Mouse (Mus musculus) spleen, embryonic (tissue): ENCODE measurements around the gene Tas2r119.

Experiments used
- CTCF ChIA-PET: fragments of 350-600 bp; sonication (Branson Sonifier 250); formaldehyde crosslinking; loops from one replicate; lab custom pipeline; 2022; lab: Charles Lee

The Tas2r119 gene

DNA sequence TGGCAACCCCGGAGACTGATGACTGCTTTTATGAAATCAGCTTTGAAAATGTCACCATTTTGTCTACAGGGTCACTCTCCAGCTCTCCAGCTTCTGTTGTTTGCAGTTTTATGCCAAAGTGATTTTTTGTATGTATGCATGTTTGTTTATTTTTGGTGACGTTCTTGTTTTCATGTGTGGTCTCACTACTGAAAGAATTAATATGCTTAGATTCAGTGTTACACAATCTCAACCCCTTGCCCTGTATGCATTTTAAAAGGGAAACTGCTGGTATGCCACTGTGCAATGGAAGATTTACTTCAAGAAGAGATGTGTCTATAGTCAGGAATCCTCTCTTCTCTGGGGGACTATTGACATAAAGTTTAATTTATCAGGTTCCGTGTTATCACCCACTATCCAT, 48.3 kb downstream of the Tas2r119 start:
- CTCF ChIA-PET = no interaction called here

DNA sequence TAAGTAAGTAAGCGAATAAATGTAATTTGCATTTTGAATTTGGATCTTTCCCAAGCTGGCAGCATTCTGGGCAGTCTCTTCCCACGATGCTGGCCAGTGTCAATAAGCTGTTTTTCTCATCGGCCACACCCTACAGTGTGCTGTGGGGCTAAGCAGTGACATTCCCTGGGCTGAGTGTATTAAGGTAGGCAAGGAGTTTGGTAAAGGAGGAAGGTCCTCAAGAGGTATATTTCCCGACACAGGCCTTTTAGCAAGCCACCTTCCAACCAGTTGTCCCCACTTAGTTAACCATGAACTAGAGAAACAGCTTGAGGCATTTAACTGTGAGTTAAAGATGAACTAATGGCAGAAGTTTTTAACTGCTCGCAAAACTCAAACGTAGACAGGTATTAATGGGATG, 49.3 kb downstream of the Tas2r119 start:
- CTCF ChIA-PET = no interaction called here

DNA sequence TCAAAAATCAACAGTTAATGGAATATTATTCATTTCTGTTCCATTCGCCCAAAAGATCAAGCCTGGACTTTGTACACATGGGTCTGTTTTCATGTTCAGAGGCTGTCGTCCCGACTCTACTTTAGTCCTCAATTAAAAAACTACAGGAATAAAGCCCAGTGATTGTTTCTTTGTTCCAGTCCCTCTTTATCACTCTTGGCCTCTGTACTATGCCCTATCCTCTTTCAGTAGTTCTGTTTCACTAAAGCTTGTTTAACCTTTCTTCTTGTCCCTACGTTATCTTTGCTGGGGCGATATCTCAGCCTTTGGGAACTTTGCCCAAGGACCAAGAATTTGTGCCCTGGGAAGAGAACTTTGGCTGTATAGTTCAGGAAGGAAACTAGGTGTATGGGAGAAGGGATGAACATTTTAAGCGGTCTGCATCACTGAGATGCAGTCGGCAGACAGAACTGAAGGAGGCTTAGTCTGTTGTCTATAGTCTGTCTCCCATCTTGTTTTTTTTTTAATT, 49.9 kb downstream of the Tas2r119 start:
- CTCF ChIA-PET = no interaction called here
